Mouse (Mus musculus) stomach, embryonic 16.5 days (tissue): ENCODE results near the gene Tceanc. TPM values are rescaled to one million over a fixed set of nuclear protein-coding genes. Genes with fewer than 3 reads are reported as not detected.

ENCODE experiments used
- ATAC-seq: fragments of 200-750 bp; cut with Nextera tagmentation; 2 replicates; pipeline ENCODE4 v1.8.0; 2017; ENCODE audit warnings: moderate number of reproducible peaks, moderate TSS enrichment; ENCODE audit not compliant: insufficient read depth, low FRiP score
- H3K27ac ChIP-seq: fragments of 300-500 bp; sonication (generic); 2 replicates; pipeline ENCODE4 v1.5.1; 2014; ENCODE audit warnings: low read length
- H3K27me3 ChIP-seq: fragments of 300-500 bp; sonication (generic); 2 replicates; pipeline ENCODE4 v1.6.1; 2014; ENCODE audit warnings: low read length, control low read depth, mixed read lengths; ENCODE audit not compliant: control insufficient read depth, insufficient read depth
- H3K36me3 ChIP-seq: fragments of 300-500 bp; sonication (generic); 2 replicates; pipeline ENCODE4 v1.6.1; 2014; ENCODE audit warnings: low read length; ENCODE audit not compliant: control insufficient read depth, insufficient read depth
- H3K4me1 ChIP-seq: fragments of 300-500 bp; sonication (generic); 2 replicates; pipeline ENCODE4 v1.6.1; 2014; ENCODE audit warnings: low read length, control low read depth, mixed read lengths; ENCODE audit not compliant: control insufficient read depth, insufficient read depth
- H3K4me2 ChIP-seq: fragments of 300-500 bp; sonication (generic); 2 replicates; pipeline ENCODE4 v1.6.1; 2014; ENCODE audit warnings: low read depth, low read length, mixed read lengths
- H3K4me3 ChIP-seq: fragments of 300-500 bp; sonication (generic); replicated peaks from 2 replicates; pipeline ENCODE4 v1.5.1; 2014; ENCODE audit warnings: mild to moderate bottlenecking, low read length
- H3K9ac ChIP-seq: fragments of 300-500 bp; sonication (generic); 2 replicates; pipeline ENCODE4 v1.6.1; 2014; ENCODE audit warnings: low read length
- H3K9me3 ChIP-seq: fragments of 300-500 bp; sonication (generic); replicated peaks from 2 replicates; pipeline ENCODE4 v1.6.1; 2016; ENCODE audit warnings: low read length, control low read depth; ENCODE audit not compliant: control insufficient read depth
- WGBS: fragments of 180-500 bp; shearing (Covaris S2); extraction: QIAGEN DNeasy Blood & Tissue Kit; methylation state at CpG from one replicate; pipeline ENCODE4 v1.1.7; 2014; 5-methylcytosine and 5-hydroxymethylcytosine counted together
- polyA plus RNA-seq: library from polyadenylated mRNA; unstranded; fragments of >200 nt; fragmentation: Nextera tagmentation; extraction: Ambion mirVana; gene quantifications from 2 replicates; pipeline ENCODE4 v1.2.1, GENCODE M21; 2015

Gene Tceanc
- 5.2 and 5.4 TPM in 2 replicates for polyA plus RNA-seq

GRCm38 (mm10) chrX:166518345-166518744 lies at the start of gene Tceanc:
TSS of gene Tceanc (minus strand) at chrX:166518567.
- H3K4me3 ChIP-seq, result no peak within 1 kb of the TSS
- H3K4me2 ChIP-seq, result no peak within 1 kb of the TSS
- WGBS, result 54% methylated on average over 16 of the region's 16 CpGs
- H3K36me3 ChIP-seq, result no peaks in the 10 kb centered on the region
- no peak within 1 kb of the TSS for H3K9ac ChIP-seq
- H3K27me3 ChIP-seq, result no peaks in the 10 kb centered on the region
- no peak for ATAC-seq
- no peak within 1 kb of the TSS for H3K27ac ChIP-seq
- H3K4me1 ChIP-seq, result no peaks in the 10 kb centered on the region
- H3K9me3 ChIP-seq, result no peaks in the 10 kb centered on the region

GRCm38 (mm10) chrX:166565983-166566382 lies 47.6 kb upstream of the Tceanc start:
- Histone ChIP-seq H3K9me3 (no peaks in the 10 kb centered on the region), H3K27me3 (no peaks in the 10 kb centered on the region; the same call in 1 of the 2 replicates), H3K4me3 (no peak overlapping the region), H3K27ac (no peak overlapping the region), H3K36me3 (no peaks in the 10 kb centered on the region), H3K4me1 (no peaks in the 10 kb centered on the region), H3K4me2 (no peak overlapping the region), H3K9ac (no peak overlapping the region)
- ATAC-seq, result no peak; the same call in 1 of the 2 replicates
- 86% methylated on average over 6 of the region's 6 CpGs for WGBS

- 51% methylated on average over 5 of the region's 5 CpGs for WGBS
- Histone ChIP-seq H3K4me3 (no peak overlapping the region), H3K27ac (peak overlapping the region; percentile 33; the same call in 1 of the 2 replicates), H3K4me2 (no peak overlapping the region), H3K9ac (no peak overlapping the region), H3K27me3 (no peaks in the 10 kb centered on the region; the same call in 1 of the 2 replicates), H3K4me1 (no peaks in the 10 kb centered on the region), H3K36me3 (no peaks in the 10 kb centered on the region), H3K9me3 (no peaks in the 10 kb centered on the region)
- ATAC-seq, result peak; percentile 60; the same call in 1 of the 2 replicates
Measured at GRCm38 (mm10) chrX:166565401-166565800, 47.0 kb upstream of the Tceanc start.

GRCm38 (mm10) chrX:166564900-166565299 lies 46.5 kb upstream of the Tceanc start:
- Histone ChIP-seq H3K27me3 (no peaks in the 10 kb centered on the region; the same call in 1 of the 2 replicates), H3K4me1 (no peaks in the 10 kb centered on the region), H3K9ac (no peak overlapping the region), H3K4me3 (no peak overlapping the region), H3K36me3 (no peaks in the 10 kb centered on the region), H3K4me2 (no peak overlapping the region), H3K27ac (peak overlapping the region; percentile 33; the same call in 1 of the 2 replicates), H3K9me3 (no peaks in the 10 kb centered on the region)
- ATAC-seq, result no peak
- 52% methylated on average over 5 of the region's 5 CpGs for WGBS

- Histone ChIP-seq H3K27ac (no peak overlapping the region), H3K27me3 (no peaks in the 10 kb centered on the region; the same call in 1 of the 2 replicates), H3K4me2 (no peak overlapping the region), H3K9ac (no peak overlapping the region), H3K4me1 (no peaks in the 10 kb centered on the region), H3K9me3 (no peaks in the 10 kb centered on the region), H3K36me3 (no peaks in the 10 kb centered on the region), H3K4me3 (no peak overlapping the region)
- no peak for ATAC-seq
- 26% methylated on average over 3 of the region's 3 CpGs for WGBS
Measured at GRCm38 (mm10) chrX:166559333-166559732, 41.0 kb upstream of the Tceanc start.

GRCm38 (mm10) chrX:166552355-166552754 lies 34.0 kb upstream of the Tceanc start:
- Histone ChIP-seq H3K36me3 (no peaks in the 10 kb centered on the region), H3K27ac (no peak overlapping the region), H3K9me3 (no peaks in the 10 kb centered on the region), H3K4me3 (no peak overlapping the region), H3K27me3 (no peaks in the 10 kb centered on the region; the same call in 1 of the 2 replicates), H3K9ac (no peak overlapping the region), H3K4me2 (no peak overlapping the region), H3K4me1 (no peaks in the 10 kb centered on the region)
- no peak for ATAC-seq
- WGBS, result 75% methylated on average over 7 of the region's 7 CpGs

- Histone ChIP-seq H3K9me3 (no peaks in the 10 kb centered on the region), H3K36me3 (no peaks in the 10 kb centered on the region), H3K9ac (no peak overlapping the region), H3K4me3 (no peak overlapping the region), H3K27ac (no peak overlapping the region), H3K4me1 (no peaks in the 10 kb centered on the region), H3K27me3 (no peaks in the 10 kb centered on the region; the same call in 1 of the 2 replicates), H3K4me2 (no peak overlapping the region)
- WGBS, result 61% methylated on average over 2 of the region's 2 CpGs
- ATAC-seq, result no peak
Measured at GRCm38 (mm10) chrX:166546495-166546894, 28.1 kb upstream of the Tceanc start.

- H3K9ac ChIP-seq, result no peak overlapping the region
- no peak overlapping the region for H3K4me2 ChIP-seq
Measured at GRCm38 (mm10) chrX:166535138-166535537, 16.8 kb upstream of the Tceanc start.

GRCm38 (mm10) chrX:166533432-166533831 lies 15.1 kb upstream of the Tceanc start:
- Histone ChIP-seq H3K4me3 (no peak overlapping the region), H3K27me3 (no peaks in the 10 kb centered on the region; the same call in 1 of the 2 replicates), H3K27ac (no peak overlapping the region), H3K9me3 (no peaks in the 10 kb centered on the region), H3K4me1 (no peaks in the 10 kb centered on the region), H3K36me3 (no peaks in the 10 kb centered on the region), H3K4me2 (no peak overlapping the region), H3K9ac (no peak overlapping the region)
- WGBS, result 72% methylated on average over 4 of the region's 4 CpGs
- ATAC-seq, result peak; percentile 64; the same call in 1 of the 2 replicates

More at GRCm38 (mm10) chrX:166535138-166535537, 16.8 kb upstream of the Tceanc start:
- 24% methylated on average over 4 of the region's 4 CpGs for WGBS
- Histone ChIP-seq H3K36me3 (no peaks in the 10 kb centered on the region), H3K4me3 (no peak overlapping the region), H3K9me3 (no peaks in the 10 kb centered on the region), H3K27me3 (no peaks in the 10 kb centered on the region; the same call in 1 of the 2 replicates), H3K4me1 (no peaks in the 10 kb centered on the region), H3K27ac (no peak overlapping the region)
- peak; percentile 64; the same call in 1 of the 2 replicates for ATAC-seq
